Mouse (Mus musculus) liver, postnatal 0 days (tissue): ENCODE results near the gene Itih4. TPM values are rescaled to one million over a fixed set of nuclear protein-coding genes. Genes with fewer than 3 reads are reported as not detected.

Source experiments
- ATAC-seq: fragments of 200-750 bp; cut with Nextera tagmentation; 2 replicates; pipeline ENCODE4 v1.8.0; 2017; ENCODE audit warnings: mild to moderate bottlenecking, moderate library complexity
- DNase-seq: peaks from one replicate; pipeline ENCODE4 v3.0.0-alpha.2; 2016
- H3K27ac ChIP-seq: fragments of 300-500 bp; sonication (generic); 2 replicates; pipeline ENCODE4 v1.5.1; 2014; ENCODE audit warnings: antibody characterized with exemption, moderate library complexity, mild to moderate bottlenecking, low read depth
- H3K27me3 ChIP-seq: fragments of 300-500 bp; sonication (generic); 2 replicates; pipeline ENCODE4 v1.6.1; 2014; ENCODE audit warnings: low read length, control low read depth, mixed read lengths; ENCODE audit not compliant: insufficient read depth
- H3K36me3 ChIP-seq: fragments of 300-500 bp; sonication (generic); replicated peaks from 2 replicates; pipeline ENCODE4 v1.6.1; 2014; ENCODE audit warnings: mild to moderate bottlenecking, control low read depth, low read length, moderate library complexity, mixed read lengths; ENCODE audit not compliant: insufficient read depth
- H3K4me1 ChIP-seq: fragments of 300-500 bp; sonication (generic); 2 replicates; pipeline ENCODE4 v1.6.1; 2014; ENCODE audit warnings: antibody characterized with exemption, mild to moderate bottlenecking, control low read depth; ENCODE audit not compliant: insufficient read depth
- H3K4me2 ChIP-seq: fragments of 300-500 bp; sonication (generic); 2 replicates; pipeline ENCODE4 v1.6.1; 2014; ENCODE audit warnings: low read depth, mild to moderate bottlenecking, low read length, moderate library complexity, mixed read lengths
- H3K4me3 ChIP-seq: fragments of 300-500 bp; sonication (generic); 2 replicates; pipeline ENCODE4 v1.5.1; 2014; ENCODE audit warnings: low read depth, low read length
- H3K9ac ChIP-seq: fragments of 300-500 bp; sonication (generic); replicated peaks from 2 replicates; pipeline ENCODE4 v1.6.1; 2014; ENCODE audit warnings: mild to moderate bottlenecking, moderate library complexity
- H3K9me3 ChIP-seq: fragments of 300-500 bp; sonication (generic); 2 replicates; pipeline ENCODE4 v1.6.1; 2016; ENCODE audit warnings: mild to moderate bottlenecking, control low read depth, low read length, mixed read lengths
- CTCF ChIP-seq: sonication (generic); IDR thresholded peaks from 2 replicates; pipeline ENCODE4 v1.5.1; 2016; ENCODE audit warnings: antibody characterized with exemption, low read depth
- EP300 ChIP-seq: IDR thresholded peaks from 2 replicates; pipeline ENCODE4 v1.6.1; 2016; ENCODE audit warnings: antibody characterized with exemption, low read depth, mild to moderate bottlenecking
- WGBS: fragments of 180-500 bp; shearing (Covaris S2); extraction: QIAGEN DNeasy Blood & Tissue Kit; methylation state at CpG from one replicate; pipeline ENCODE4 v1.1.7; 2014; ENCODE audit not compliant: insufficient replicate concordance; 5-methylcytosine and 5-hydroxymethylcytosine counted together
- polyA plus RNA-seq: library from polyadenylated mRNA; unstranded; fragments of >200 nt; fragmentation: Nextera tagmentation; extraction: Ambion mirVana; gene quantifications from 2 replicates; pipeline ENCODE4 v1.2.1, GENCODE M21; 2015

The Itih4 gene
- polyA plus RNA-seq: 631 and 661 TPM in 2 replicates

- TF ChIP-seq EP300 (0 out of 2 replicates have a peak, but pooled peaks have one; percentile 10), CTCF (no peak)
- H3K27me3 ChIP-seq: no peaks in the 10 kb centered on the region
- H3K4me1 ChIP-seq: peaks cover 8% of the 10 kb centered on the region
- H3K36me3 ChIP-seq: no peaks in the 10 kb centered on the region
- DNase-seq (peak; percentile 70), ATAC-seq (peak; percentile 72)
- H3K9ac ChIP-seq: peak within 1 kb of the TSS; percentile 52
- no peaks in the 10 kb centered on the region for H3K9me3 ChIP-seq
- H3K4me2 ChIP-seq: peak within 1 kb of the TSS; percentile 66
- peak within 1 kb of the TSS; percentile 41 for H3K4me3 ChIP-seq
- WGBS: 65% methylated on average over 3 of the region's 3 CpGs
- H3K27ac ChIP-seq: peak within 1 kb of the TSS; percentile 78
Observed at GRCm38 (mm10) chr14:30886204-30886603, at the start of gene Itih4. TSS of gene Itih4 (plus strand) at chr14:30886476.

GRCm38 (mm10) chr14:30837416-30837996, 48.8 kb upstream of the Itih4 start:
- H3K9me3 ChIP-seq: no peaks in the 10 kb centered on the region
- TF ChIP-seq EP300 (no peak), CTCF (no peak)
- no peak overlapping the region for H3K4me2 ChIP-seq
- 0 out of 2 replicates have a peak, but pooled peaks cover 2% of the 10 kb centered on the region for H3K36me3 ChIP-seq
- WGBS: 60% methylated on average over 14 of the region's 14 CpGs
- no peak for ATAC-seq
- no peak for DNase-seq
- H3K4me3 ChIP-seq: no peak overlapping the region
- H3K27me3 ChIP-seq: no peaks in the 10 kb centered on the region
- no peak overlapping the region for H3K27ac ChIP-seq
- no peaks in the 10 kb centered on the region for H3K4me1 ChIP-seq
- H3K9ac ChIP-seq: no peak overlapping the region

- no peak overlapping the region for H3K4me2 ChIP-seq
- no peak for DNase-seq
- H3K4me3 ChIP-seq: no peak overlapping the region
- H3K9me3 ChIP-seq: no peaks in the 10 kb centered on the region
- H3K4me1 ChIP-seq: no peaks in the 10 kb centered on the region
- H3K27me3 ChIP-seq: no peaks in the 10 kb centered on the region
- ATAC-seq: no peak
- 83% methylated on average over 3 of the region's 3 CpGs for WGBS
- H3K27ac ChIP-seq: no peak overlapping the region
- no peak overlapping the region for H3K9ac ChIP-seq
- TF ChIP-seq EP300 (no peak), CTCF (no peak)
- H3K36me3 ChIP-seq: no peaks in the 10 kb centered on the region
Observed at GRCm38 (mm10) chr14:30843701-30844100, 42.6 kb upstream of the Itih4 start.

GRCm38 (mm10) chr14:30850504-30850903, 35.8 kb upstream of the Itih4 start:
- TF ChIP-seq CTCF (no peak), EP300 (peak; percentile 30; the same call in 1 of the 2 replicates)
- Histone ChIP-seq H3K9me3 (no peaks in the 10 kb centered on the region), H3K4me3 (no peak overlapping the region), H3K9ac (no peak overlapping the region), H3K27me3 (no peaks in the 10 kb centered on the region), H3K27ac (peak overlapping the region; percentile 69), H3K4me2 (no peak overlapping the region), H3K36me3 (no peaks in the 10 kb centered on the region), H3K4me1 (peaks cover 3% of the 10 kb centered on the region)
- peak; percentile 98 for ATAC-seq
- peak; percentile 50 for DNase-seq
- 79% methylated on average over 5 of the region's 5 CpGs for WGBS

GRCm38 (mm10) chr14:30852325-30852724, 34.0 kb upstream of the Itih4 start:
- Histone ChIP-seq H3K4me2 (no peak overlapping the region), H3K9ac (no peak overlapping the region), H3K27me3 (no peaks in the 10 kb centered on the region), H3K9me3 (no peaks in the 10 kb centered on the region), H3K4me1 (peaks cover 3% of the 10 kb centered on the region), H3K4me3 (no peak overlapping the region), H3K27ac (no peak overlapping the region), H3K36me3 (no peaks in the 10 kb centered on the region)
- TF ChIP-seq CTCF (no peak), EP300 (no peak)
- no peak for DNase-seq
- WGBS: 80% methylated on average over 5 of the region's 5 CpGs
- ATAC-seq: no peak

GRCm38 (mm10) chr14:30855316-30855715, 31.0 kb upstream of the Itih4 start:
- Histone ChIP-seq H3K36me3 (no peaks in the 10 kb centered on the region), H3K27me3 (no peaks in the 10 kb centered on the region), H3K4me2 (no peak overlapping the region), H3K9me3 (no peaks in the 10 kb centered on the region), H3K4me3 (no peak overlapping the region), H3K4me1 (no peaks in the 10 kb centered on the region), H3K9ac (no peak overlapping the region), H3K27ac (no peak overlapping the region)
- TF ChIP-seq CTCF: no peak
- TF ChIP-seq EP300: peak; percentile 58; the same call in 1 of the 2 replicates
- peak; percentile 42 for ATAC-seq
- 65% methylated on average over 3 of the region's 3 CpGs for WGBS
- DNase-seq: peak; percentile 33
